Mouse (Mus musculus) forebrain, postnatal 0 days (tissue): Measurements from ENCODE around the gene Ncor2. TPM values are rescaled to one million over a fixed set of nuclear protein-coding genes. Genes with fewer than 3 reads are reported as not detected.

Experiments
- ATAC-seq: fragments of 200-750 bp; cut with Nextera tagmentation; 2 replicates; pipeline ENCODE4 v1.8.0; 2017; ENCODE audit warnings: mild to moderate bottlenecking, moderate library complexity
- DNase-seq: peaks from one replicate; pipeline ENCODE4 v3.0.0-alpha.2; 2015
- H3K27ac ChIP-seq: fragments of 300-500 bp; sonication (generic); 2 replicates; pipeline ENCODE4 v1.5.1; 2014; ENCODE audit warnings: low read depth, mild to moderate bottlenecking, antibody characterized with exemption, low read length, moderate library complexity, mixed read lengths
- H3K27me3 ChIP-seq: fragments of 300-500 bp; sonication (generic); 2 replicates; pipeline ENCODE4 v1.6.1; 2014; ENCODE audit warnings: mild to moderate bottlenecking, low read length, mixed read lengths; ENCODE audit not compliant: insufficient read depth
- H3K36me3 ChIP-seq: fragments of 300-500 bp; sonication (generic); 2 replicates; pipeline ENCODE4 v1.6.1; 2014; ENCODE audit warnings: mild to moderate bottlenecking, moderate library complexity; ENCODE audit not compliant: insufficient read depth
- H3K4me1 ChIP-seq: fragments of 300-500 bp; sonication (generic); 2 replicates; pipeline ENCODE4 v1.6.1; 2014; ENCODE audit warnings: antibody characterized with exemption; ENCODE audit not compliant: insufficient read depth
- H3K4me2 ChIP-seq: fragments of 300-500 bp; sonication (generic); 2 replicates; pipeline ENCODE4 v1.6.1; 2014; ENCODE audit warnings: low read depth, mild to moderate bottlenecking, moderate library complexity
- H3K4me3 ChIP-seq: fragments of 300-500 bp; sonication (generic); 2 replicates; pipeline ENCODE4 v1.5.1; 2014; ENCODE audit warnings: low read depth, low read length, mixed read lengths
- H3K9ac ChIP-seq: fragments of 300-500 bp; sonication (generic); 2 replicates; pipeline ENCODE4 v1.6.1; 2014; ENCODE audit warnings: mild to moderate bottlenecking
- H3K9me3 ChIP-seq: fragments of 300-500 bp; sonication (generic); 2 replicates; pipeline ENCODE4 v1.6.1; 2016; ENCODE audit warnings: low read length
- CTCF ChIP-seq: sonication (generic); IDR thresholded peaks from 2 replicates; pipeline ENCODE4 v1.5.1; 2016; ENCODE audit warnings: antibody characterized with exemption, control low read depth, low read depth
- WGBS: fragments of 180-500 bp; shearing (Covaris S2); extraction: QIAGEN DNeasy Blood & Tissue Kit; methylation state at CpG from one replicate; pipeline ENCODE4 v1.1.7; 2014; 5-methylcytosine and 5-hydroxymethylcytosine counted together
- polyA plus RNA-seq: library from polyadenylated mRNA; unstranded; fragments of >200 nt; fragmentation: Nextera tagmentation; extraction: Ambion mirVana; gene quantifications from 2 replicates; pipeline ENCODE4 v1.2.1, GENCODE M21; 2015
- total RNA-seq: library from RNA; depleted of rRNA; stranded (reverse); fragments of >200 nt; gene quantifications from 2 replicates; pipeline ENCODE4 v1.2.3, GENCODE M21; 2014

The Ncor2 gene
- total and polyA plus RNA-seq, 2 experiments from 2014 or later = 12.7 to 16.8 TPM

DNA sequence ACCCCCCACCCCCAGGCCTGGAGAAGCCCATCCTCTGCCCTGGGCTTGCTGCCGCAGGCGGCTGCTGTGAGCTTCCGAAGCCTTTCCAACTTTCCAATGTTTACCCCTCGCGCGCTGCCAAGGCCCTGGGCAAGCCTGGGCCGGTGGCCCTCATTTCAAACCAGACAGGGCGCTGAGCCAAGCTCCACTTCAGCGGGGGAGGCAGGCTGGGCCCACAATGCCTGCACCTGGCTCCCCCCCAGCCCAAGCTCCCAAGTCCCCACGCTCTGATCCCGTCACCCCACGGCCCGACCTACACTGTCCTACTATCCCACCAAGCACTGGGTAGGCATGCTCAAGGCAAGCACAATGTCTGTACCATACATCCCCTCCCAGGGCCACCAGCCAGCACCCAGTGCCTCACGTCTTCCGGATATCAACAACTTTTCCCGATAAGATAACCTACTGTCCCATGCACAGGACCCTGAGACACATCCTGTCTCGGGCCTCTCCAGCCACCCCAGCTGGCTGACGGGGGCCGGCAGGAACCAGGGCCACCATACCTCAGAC lies 38.8 kb downstream of the Ncor2 start:
- Histone ChIP-seq H3K4me3 (peak overlapping the region; percentile 17; the same call in 1 of the 2 replicates), H3K27ac (peak overlapping the region; percentile 94), H3K27me3 (no peaks in the 10 kb centered on the region), H3K36me3 (no peaks in the 10 kb centered on the region), H3K4me1 (peaks cover 49% of the 10 kb centered on the region), H3K4me2 (peak overlapping the region; percentile 48), H3K9ac (peak overlapping the region; percentile 51), H3K9me3 (no peaks in the 10 kb centered on the region)
- peak; percentile 44 for ATAC-seq
- no peak for TF ChIP-seq CTCF
- DNase-seq = peak; percentile 82
- 10% methylated on average over 19 of the region's 19 CpGs for WGBS

DNA sequence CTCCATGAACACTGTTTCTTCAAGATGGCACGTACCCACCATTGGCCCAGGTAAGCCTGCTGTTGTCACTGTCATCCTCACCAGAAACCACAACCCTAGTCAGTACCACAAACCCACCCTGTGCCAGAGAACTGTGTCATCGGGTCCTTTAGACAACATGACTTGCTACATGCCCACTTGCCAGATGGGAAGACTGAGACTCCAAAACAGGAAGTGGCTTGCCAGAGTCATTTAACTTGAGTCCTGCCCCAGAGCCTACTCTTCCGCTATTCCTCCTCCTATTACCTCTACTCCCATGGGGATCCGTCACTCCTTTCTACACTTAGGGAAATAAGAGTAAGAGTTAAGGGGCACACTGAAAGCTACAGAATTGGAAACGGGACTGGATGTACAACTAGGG lies 39.4 kb downstream of the Ncor2 start:
- no peaks in the 10 kb centered on the region for H3K27me3 ChIP-seq
- H3K27ac ChIP-seq = peak overlapping the region; percentile 94
- H3K4me2 ChIP-seq = peak overlapping the region; percentile 48; the same call in 1 of the 2 replicates
- ATAC-seq = no peak
- H3K4me3 ChIP-seq = no peak overlapping the region
- H3K9me3 ChIP-seq = no peaks in the 10 kb centered on the region
- TF ChIP-seq CTCF = no peak
- H3K36me3 ChIP-seq = no peaks in the 10 kb centered on the region
- peaks cover 55% of the 10 kb centered on the region for H3K4me1 ChIP-seq
- 46% methylated on average over 5 of the region's 5 CpGs for WGBS
- 0 out of 2 replicates have a peak overlapping the region, but pooled peaks have one; percentile 51 for H3K9ac ChIP-seq
- DNase-seq = no peak

DNA sequence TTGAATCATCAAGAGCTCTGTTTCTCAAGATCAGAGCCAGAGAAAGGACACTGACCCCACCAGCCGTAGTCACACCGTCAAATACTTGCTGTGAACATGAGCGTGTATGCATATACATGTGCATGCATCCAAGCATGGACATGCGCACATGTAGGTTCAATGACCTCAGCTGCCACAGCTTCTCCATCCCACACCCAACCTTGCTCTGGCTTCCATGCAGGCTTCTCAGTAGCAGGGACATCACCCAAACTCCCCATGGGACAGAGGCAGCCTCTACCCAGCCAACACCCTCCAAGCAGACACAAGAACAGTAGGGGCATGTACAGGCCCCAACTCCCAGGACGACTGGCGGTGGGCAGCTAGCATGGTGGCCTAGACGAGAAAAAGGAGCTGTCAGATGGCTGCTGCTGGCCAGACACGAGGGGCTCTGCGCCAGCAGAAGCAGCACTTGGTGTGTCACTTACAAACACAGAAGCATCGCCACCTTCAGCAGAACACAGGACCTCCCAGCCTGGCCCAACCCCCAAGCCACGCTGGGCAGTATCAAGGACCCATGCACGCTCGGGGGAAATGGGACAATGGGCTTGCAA lies 40.1 kb downstream of the Ncor2 start:
- H3K27ac ChIP-seq = peak overlapping the region; percentile 94; the same call in 1 of the 2 replicates
- H3K27me3 ChIP-seq = no peaks in the 10 kb centered on the region
- H3K36me3 ChIP-seq = no peaks in the 10 kb centered on the region
- ATAC-seq (no peak), DNase-seq (no peak)
- 55% methylated on average over 13 of the region's 13 CpGs for WGBS
- peaks cover 61% of the 10 kb centered on the region for H3K4me1 ChIP-seq
- H3K4me3 ChIP-seq = no peak overlapping the region
- no peaks in the 10 kb centered on the region for H3K9me3 ChIP-seq
- no peak overlapping the region for H3K9ac ChIP-seq
- no peak overlapping the region for H3K4me2 ChIP-seq
- no peak for TF ChIP-seq CTCF

DNA sequence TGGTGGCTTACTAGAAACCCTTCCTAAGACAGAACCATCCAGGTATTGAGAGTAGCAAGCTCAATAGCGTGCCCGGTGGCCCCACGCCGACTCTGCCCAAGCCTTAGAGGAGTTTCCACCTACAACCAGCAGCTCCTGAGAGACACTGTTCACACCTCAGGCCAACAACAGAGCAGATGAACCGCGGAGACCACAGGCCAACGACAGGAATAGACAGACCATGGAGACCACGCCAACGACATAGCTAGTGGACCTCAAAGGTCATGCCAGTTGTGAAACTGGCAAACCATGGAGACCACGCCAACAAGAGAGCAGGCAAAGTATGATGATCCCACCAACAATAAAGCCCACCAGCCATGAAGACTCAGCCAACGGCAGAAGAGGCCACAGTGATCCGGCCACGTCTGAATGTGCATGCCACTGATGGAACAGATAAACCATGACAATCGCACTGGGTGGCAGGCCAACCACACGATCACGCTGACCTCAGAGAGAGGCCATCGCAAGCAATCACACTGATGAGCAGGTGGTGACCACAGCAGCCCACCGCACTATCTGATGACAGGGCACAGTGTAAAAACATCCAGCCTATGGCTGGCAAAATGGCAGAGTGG lies 41.2 kb downstream of the Ncor2 start:
- H3K9me3 ChIP-seq = no peaks in the 10 kb centered on the region
- no peaks in the 10 kb centered on the region for H3K27me3 ChIP-seq
- H3K4me1 ChIP-seq = peaks cover 62% of the 10 kb centered on the region
- no peak overlapping the region for H3K4me3 ChIP-seq
- no peak overlapping the region for H3K4me2 ChIP-seq
- ATAC-seq (no peak), DNase-seq (no peak)
- no peak for TF ChIP-seq CTCF
- H3K9ac ChIP-seq = no peak overlapping the region
- WGBS = 93% methylated on average over 18 of the region's 18 CpGs
- H3K36me3 ChIP-seq = no peaks in the 10 kb centered on the region
- 0 out of 2 replicates have a peak overlapping the region, but pooled peaks have one; percentile 4 for H3K27ac ChIP-seq

DNA sequence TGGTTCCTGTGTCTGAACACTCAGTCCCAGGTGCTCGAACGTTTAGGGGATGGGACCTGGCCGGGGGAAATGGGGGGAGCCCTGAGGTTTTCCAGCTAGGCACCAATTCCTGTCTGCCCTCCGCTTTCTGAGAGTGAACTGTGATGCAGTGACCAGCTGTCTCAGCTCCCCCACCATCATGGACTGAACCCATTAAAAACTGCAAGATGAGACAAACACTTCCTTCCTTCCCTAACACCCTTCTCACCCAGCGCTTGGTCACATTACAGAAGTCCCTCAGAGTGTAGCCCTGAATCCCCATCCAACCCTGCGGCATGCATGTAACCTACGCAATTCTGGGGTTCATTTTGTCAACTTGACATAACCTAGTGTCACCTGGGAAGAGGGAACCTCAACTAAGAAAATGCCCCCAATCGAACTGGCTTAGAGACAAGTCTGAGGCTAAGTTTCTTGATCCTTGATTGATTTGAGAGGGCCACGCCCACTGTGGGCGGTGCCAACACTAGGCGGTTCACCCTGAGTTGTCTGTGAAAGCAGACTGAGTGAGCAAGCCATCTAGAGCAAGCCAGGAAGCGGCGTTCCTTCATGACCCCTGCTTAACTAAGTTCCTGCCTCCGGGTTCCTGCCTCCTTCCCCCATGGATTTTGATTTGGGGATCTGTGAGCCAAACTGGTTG lies 41.9 kb downstream of the Ncor2 start:
- Histone ChIP-seq H3K9ac (0 out of 2 replicates have a peak overlapping the region, but pooled peaks have one; percentile 14), H3K27me3 (no peaks in the 10 kb centered on the region), H3K27ac (0 out of 2 replicates have a peak overlapping the region, but pooled peaks have one; percentile 4), H3K4me1 (peaks cover 65% of the 10 kb centered on the region), H3K4me3 (no peak overlapping the region), H3K9me3 (no peaks in the 10 kb centered on the region), H3K36me3 (no peaks in the 10 kb centered on the region), H3K4me2 (no peak overlapping the region)
- ATAC-seq = no peak
- TF ChIP-seq CTCF = no peak
- 43% methylated on average over 14 of the region's 14 CpGs for WGBS
- no peak for DNase-seq

DNA sequence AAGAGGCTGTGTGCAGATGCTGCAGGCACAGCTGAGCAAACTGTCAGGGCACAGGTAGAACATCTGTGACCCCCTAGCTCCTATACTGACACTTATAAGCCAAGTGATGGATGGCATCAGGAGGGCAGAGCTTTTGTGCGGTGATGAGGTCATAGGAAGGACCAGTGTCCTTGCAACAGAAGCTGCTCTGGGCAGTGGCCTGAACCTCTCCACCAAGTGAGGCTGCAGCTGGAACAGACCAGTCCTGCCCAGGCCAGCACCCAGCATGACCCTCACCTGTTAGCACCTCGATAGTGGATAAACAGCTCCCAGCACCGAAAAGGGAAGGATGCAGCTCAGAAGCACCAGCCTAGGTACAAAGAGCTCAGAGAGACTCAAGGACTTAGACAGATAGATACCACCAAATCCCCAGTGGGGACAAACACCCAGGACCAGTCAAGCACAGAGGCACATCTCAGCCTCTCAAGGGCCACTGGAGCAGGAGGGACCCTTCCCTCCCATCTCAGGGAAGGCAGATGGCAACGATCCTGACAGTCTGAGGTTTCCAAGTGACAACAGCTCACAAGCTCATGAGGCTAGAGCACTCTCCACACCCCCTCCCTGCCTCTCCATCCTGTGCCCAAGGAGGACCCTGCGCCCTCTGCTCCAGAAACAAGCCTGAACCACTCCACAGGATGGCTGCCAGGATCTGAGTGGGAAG lies 42.6 kb downstream of the Ncor2 start:
- Histone ChIP-seq H3K9me3 (no peaks in the 10 kb centered on the region), H3K4me3 (no peak overlapping the region), H3K27ac (no peak overlapping the region), H3K27me3 (no peaks in the 10 kb centered on the region), H3K9ac (0 out of 2 replicates have a peak overlapping the region, but pooled peaks have one; percentile 14), H3K36me3 (no peaks in the 10 kb centered on the region), H3K4me1 (peaks cover 59% of the 10 kb centered on the region), H3K4me2 (no peak overlapping the region)
- TF ChIP-seq CTCF = no peak
- ATAC-seq = no peak
- no peak for DNase-seq
- WGBS = 69% methylated on average over 5 of the region's 5 CpGs
